Mouse (Mus musculus) ES-E14 (cell line): ENCODE results near the gene Tll2. TPM values are rescaled to one million over a fixed set of nuclear protein-coding genes. Genes with fewer than 3 reads are reported as not detected.

Source experiments
- DNase-seq: peaks from one replicate; pipeline ENCODE4 v3.0.0-alpha.2; 2013; ENCODE audit warnings: low read depth, low spot score
- H3K27ac ChIP-seq: 2 replicates; pipeline ENCODE4 v1.5.1; 2012; ENCODE audit warnings: low read depth, mild to moderate bottlenecking, low read length, moderate library complexity, mixed read lengths; ENCODE audit not compliant: poor library complexity, insufficient read depth, severe bottlenecking
- H3K36me3 ChIP-seq: 2 replicates; pipeline ENCODE4 v1.6.1; 2012; ENCODE audit warnings: mild to moderate bottlenecking, low read length, moderate library complexity, mixed read lengths; ENCODE audit not compliant: control insufficient read depth, poor library complexity, insufficient read depth, severe bottlenecking
- H3K4me1 ChIP-seq, 2 experiments: fragments of 150-350 bp in 1 of 2; sonication (generic) in 1 of 2; 2 replicates each; pipeline ENCODE4 v1.6.1; 2012; ENCODE audit warnings: low read length in 2 of 2, mild to moderate bottlenecking in 1 of 2, mixed read lengths in 1 of 2; ENCODE audit not compliant: control insufficient read depth in 2 of 2, insufficient read depth in 2 of 2, poor library complexity in 1 of 2
- H3K4me3 ChIP-seq, 2 experiments: fragments of 150-350 bp in 1 of 2; sonication (generic) in 1 of 2; 2 replicates each; pipeline ENCODE4 v1.5.1; 2012; ENCODE audit warnings: low read length in 2 of 2, low read depth in 1 of 2, mild to moderate bottlenecking in 1 of 2, mixed read lengths in 1 of 2; ENCODE audit not compliant: insufficient read depth in 1 of 2, poor library complexity in 1 of 2, severe bottlenecking in 1 of 2
- H3K9ac ChIP-seq: 2 replicates; pipeline ENCODE4 v1.6.1; 2012; ENCODE audit warnings: low read depth, mild to moderate bottlenecking, low read length, mixed read lengths; ENCODE audit not compliant: poor library complexity, insufficient read depth, severe bottlenecking
- H3K9me3 ChIP-seq: fragments of 150-350 bp; sonication (generic); 2 replicates; pipeline ENCODE4 v1.6.1; 2012; ENCODE audit warnings: low read depth, mild to moderate bottlenecking, low read length; ENCODE audit not compliant: control insufficient read depth, insufficient read depth
- CHD2 ChIP-seq: IDR thresholded peaks from 2 replicates; pipeline ENCODE4 v1.6.1; 2014; ENCODE audit warnings: mild to moderate bottlenecking, low read depth, low read length, inconsistent platforms
- HCFC1 ChIP-seq: IDR thresholded peaks from 2 replicates; pipeline ENCODE4 v1.6.1; 2012; ENCODE audit warnings: low read length, inconsistent platforms, borderline replicate concordance; ENCODE audit not compliant: insufficient read depth
- MAFK ChIP-seq: IDR thresholded peaks from 2 replicates; pipeline ENCODE4 v1.6.1; 2014; ENCODE audit warnings: mild to moderate bottlenecking, low read depth, low read length, inconsistent platforms; ENCODE audit not compliant: insufficient read depth
- ZC3H11A ChIP-seq: IDR thresholded peaks from 2 replicates; pipeline ENCODE4 v1.6.1; 2012; ENCODE audit warnings: low read depth, mild to moderate bottlenecking, inconsistent platforms, low read length, borderline replicate concordance
- ZNF384 ChIP-seq: IDR thresholded peaks from 2 replicates; pipeline ENCODE4 v1.6.1; 2012; ENCODE audit warnings: low read depth, low read length, inconsistent platforms
- in situ Hi-C, 2 experiments: fragments of 600-800 bp; cut with MboI; formaldehyde crosslinking; loops; one replicate each; pipeline ENCODE4 v1.15.1; 2025; ENCODE audit warnings: low sequenced_read_pairs in 2 of 2, inconsistent platforms in 1 of 2; ENCODE audit not compliant: unreplicated experiment in 2 of 2
- total RNA-seq: library from RNA; depleted of rRNA; stranded (reverse); fragments of 300-350 nt; gene quantifications from 2 replicates; pipeline ENCODE4 v1.2.3, GENCODE M21; 2012; rRNA removed

Tll2 gene
- total RNA-seq, 1 experiment: 0.09 TPM

- DNase-seq: no peak
- Histone ChIP-seq H3K4me1 (no peaks in the 10 kb centered on the region), H3K9ac (no peak overlapping the region), H3K27ac (no peak overlapping the region), H3K4me3 (no peak overlapping the region), H3K9me3 (no peaks in the 10 kb centered on the region), H3K36me3 (no peaks in the 10 kb centered on the region)
- no peak for TF ChIP-seq ZC3H11A
- no peak for TF ChIP-seq HCFC1
- TF ChIP-seq ZNF384: no peak
- TF ChIP-seq CHD2: no peak
- TF ChIP-seq MAFK: no peak
- in situ Hi-C loops: loop anchor here (25.0 kb wide), 1 partner anchor 285 kb away; no protein-coding TSS in a partner anchor
These were observed 159.0 kb downstream of the Tll2 start for GRCm38 (mm10) chr19:41047437-41048186.

DNA sequence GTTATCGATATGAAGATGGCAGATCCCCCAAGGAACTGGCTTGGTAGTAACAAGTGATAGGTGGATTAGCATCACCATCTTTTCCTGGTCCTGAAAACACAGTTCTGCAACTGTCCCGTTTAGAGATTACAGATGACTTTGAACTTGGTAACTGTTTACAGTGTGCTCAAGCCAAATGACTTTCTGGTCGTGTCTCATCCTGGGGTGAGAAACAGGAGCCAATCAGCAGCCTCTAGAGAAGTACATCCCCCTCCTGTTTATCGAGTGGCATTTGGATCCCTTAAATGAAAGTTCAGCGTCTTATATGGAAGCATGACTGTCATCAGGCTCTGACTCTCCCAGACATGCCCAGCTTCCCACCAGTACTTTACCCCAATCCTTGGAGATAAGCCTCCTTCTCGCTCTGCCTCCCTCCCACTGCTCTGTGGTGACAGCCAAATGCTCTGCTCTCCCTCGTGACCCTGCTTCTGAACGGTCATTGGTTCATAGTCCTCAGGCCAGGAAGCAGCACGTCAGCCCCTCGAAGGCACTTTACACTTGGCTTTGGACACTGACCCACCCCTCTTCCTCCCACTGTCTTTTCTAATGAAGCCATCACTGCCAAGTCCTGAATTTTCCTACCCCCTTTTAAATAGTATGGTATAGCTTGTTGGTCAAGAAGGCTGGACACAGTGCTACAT is 161.4 kb downstream of the Tll2 start:
- in situ Hi-C loops: loop anchor here (25.0 kb wide), 1 partner anchor 283 kb away; no protein-coding TSS in a partner anchor
- Histone ChIP-seq H3K4me3 (no peak overlapping the region), H3K4me1 (no peaks in the 10 kb centered on the region), H3K9ac (no peak overlapping the region), H3K36me3 (no peaks in the 10 kb centered on the region), H3K27ac (no peak overlapping the region), H3K9me3 (no peaks in the 10 kb centered on the region)
- no peak for DNase-seq
- TF ChIP-seq ZC3H11A (no peak), CHD2 (no peak)

DNA sequence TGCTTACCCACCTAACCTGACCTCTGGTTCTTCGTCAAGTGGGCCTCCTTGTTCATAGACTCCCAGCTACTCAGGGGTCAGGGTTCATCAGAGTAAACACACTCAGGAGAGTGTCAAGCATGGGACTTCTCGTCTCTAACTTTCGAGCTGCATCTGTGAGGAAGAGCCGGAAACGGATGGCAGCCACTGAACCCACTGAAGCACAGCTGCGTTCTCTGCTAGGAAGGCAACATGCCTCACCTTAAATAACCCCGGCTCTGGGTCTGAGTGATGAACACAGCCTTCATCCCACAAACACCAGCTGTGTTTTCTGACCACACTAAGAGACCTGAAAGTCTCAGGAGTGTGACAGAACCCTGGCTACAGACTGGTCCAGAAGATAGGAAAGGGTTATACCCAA is 167.5 kb downstream of the Tll2 start:
- no peak for TF ChIP-seq CHD2
- no peak for TF ChIP-seq ZC3H11A
- no peak for TF ChIP-seq ZNF384
- no peak for TF ChIP-seq MAFK
- no peak for TF ChIP-seq HCFC1
- Histone ChIP-seq H3K4me1 (no peaks in the 10 kb centered on the region), H3K27ac (no peak overlapping the region), H3K36me3 (no peaks in the 10 kb centered on the region), H3K9ac (no peak overlapping the region), H3K4me3 (no peak overlapping the region), H3K9me3 (no peaks in the 10 kb centered on the region)
- in situ Hi-C loops: loop anchor here (25.0 kb wide), 1 partner anchor 277 kb away; no protein-coding TSS in a partner anchor
- DNase-seq: no peak

DNA sequence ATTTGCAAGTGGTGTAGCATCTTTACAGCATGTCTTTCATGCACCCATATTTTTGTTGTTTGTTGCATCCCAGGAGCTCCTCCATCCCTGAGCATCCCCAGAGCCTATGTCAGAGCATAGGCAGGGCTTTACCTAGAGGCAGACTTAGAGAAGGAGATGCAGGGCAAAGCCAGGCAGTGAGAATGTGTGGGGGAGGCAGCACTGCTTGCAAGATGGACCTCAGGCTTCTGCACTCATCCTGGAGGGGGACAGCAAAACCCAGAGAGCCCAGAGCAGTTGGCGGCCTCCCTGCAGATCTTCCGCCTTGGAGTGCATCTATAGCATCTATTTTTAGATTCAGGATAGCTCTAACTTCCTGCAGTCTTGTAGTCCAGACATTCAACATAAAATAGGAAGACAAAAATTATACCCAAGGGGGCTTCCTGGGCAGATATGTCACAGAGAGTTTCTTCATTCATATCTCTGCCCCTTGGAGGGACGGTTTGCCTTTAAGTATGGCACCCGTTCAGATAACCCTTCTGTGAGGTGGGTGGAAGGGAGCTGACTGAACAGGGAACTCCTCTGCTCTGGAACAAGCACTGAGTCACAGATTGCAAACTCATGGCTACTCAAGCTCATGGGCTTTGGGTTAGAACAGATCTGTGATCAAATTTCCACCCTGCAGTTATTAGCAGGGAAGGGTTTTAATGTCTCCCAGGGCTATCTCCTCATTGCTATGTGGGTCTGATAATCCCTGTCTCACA is 170.7 kb downstream of the Tll2 start:
- no peaks in the 10 kb centered on the region for H3K4me1 ChIP-seq
- TF ChIP-seq ZC3H11A (no peak), CHD2 (no peak), ZNF384 (no peak), MAFK (no peak), HCFC1 (no peak)
- no peaks in the 10 kb centered on the region for H3K36me3 ChIP-seq
- in situ Hi-C loops: loop anchor here (25.0 kb wide), 1 partner anchor 274 kb away; no protein-coding TSS in a partner anchor
- no peak for DNase-seq
- no peak overlapping the region for H3K9ac ChIP-seq
- H3K9me3 ChIP-seq: no peaks in the 10 kb centered on the region
- no peak overlapping the region for H3K27ac ChIP-seq
- H3K4me3 ChIP-seq: no peak overlapping the region

Other genes starting within 250 kb of the Tll2 start
- 0.90 and 1.7 TPM in 2 replicates for gene Blnk, start 212.3 kb downstream of the Tll2 start, total RNA-seq
- gene Dntt, start 177.6 kb downstream of the Tll2 start, total RNA-seq: not detected in 2 replicates
- not detected in 2 replicates for gene Opalin, start 129.7 kb downstream of the Tll2 start, total RNA-seq
- 112 and 117 TPM in 2 replicates for gene Tm9sf3, start 57.2 kb upstream of the Tll2 start, total RNA-seq
- gene Pik3ap1, start 178.3 kb upstream of the Tll2 start, total RNA-seq: 0.32 and 1.1 TPM in 2 replicates